Mouse (Mus musculus) heart, embryonic 16.5 days (tissue): Measurements from ENCODE around the gene Diras2. TPM values are rescaled to one million over a fixed set of nuclear protein-coding genes. Genes with fewer than 3 reads are reported as not detected.

Experiments
- ATAC-seq: fragments of 200-750 bp; cut with Nextera tagmentation; replicated peaks from 2 replicates; pipeline ENCODE4 v1.8.0; 2017; ENCODE audit warnings: moderate number of reproducible peaks; ENCODE audit not compliant: insufficient read depth, low FRiP score; ENCODE audit errors: extremely low read depth
- H3K27ac ChIP-seq: fragments of 300-500 bp; sonication (generic); 2 replicates; pipeline ENCODE4 v1.5.1; 2014; ENCODE audit warnings: mild to moderate bottlenecking, low read length, control low read depth, moderate library complexity
- H3K27me3 ChIP-seq: fragments of 300-500 bp; sonication (generic); 2 replicates; pipeline ENCODE4 v1.6.1; 2014; ENCODE audit warnings: low read length, mixed read lengths; ENCODE audit not compliant: control insufficient read depth, insufficient read depth
- H3K36me3 ChIP-seq: fragments of 300-500 bp; sonication (generic); 2 replicates; pipeline ENCODE4 v1.6.1; 2014; ENCODE audit not compliant: control insufficient read depth, insufficient read depth
- H3K4me1 ChIP-seq: fragments of 300-500 bp; sonication (generic); 2 replicates; pipeline ENCODE4 v1.6.1; 2014; ENCODE audit warnings: low read length, mixed read lengths; ENCODE audit not compliant: control insufficient read depth, insufficient read depth
- H3K4me2 ChIP-seq: fragments of 300-500 bp; sonication (generic); 2 replicates; pipeline ENCODE4 v1.6.1; 2014; ENCODE audit warnings: low read depth, mild to moderate bottlenecking, control low read depth, low read length
- H3K4me3 ChIP-seq: fragments of 300-500 bp; sonication (generic); 2 replicates; pipeline ENCODE4 v1.5.1; 2014; ENCODE audit warnings: mild to moderate bottlenecking, control low read depth, low read length
- H3K9ac ChIP-seq: fragments of 300-500 bp; sonication (generic); 2 replicates; pipeline ENCODE4 v1.6.1; 2014; ENCODE audit warnings: low read length, control low read depth
- H3K9me3 ChIP-seq: fragments of 300-500 bp; sonication (generic); replicated peaks from 2 replicates; pipeline ENCODE4 v1.6.1; 2016; ENCODE audit warnings: low read length; ENCODE audit not compliant: control insufficient read depth
- WGBS: fragments of 180-500 bp; shearing (Covaris S2); extraction: QIAGEN DNeasy Blood & Tissue Kit; methylation state at CpG from one replicate; pipeline ENCODE4 v1.1.7; 2014; 5-methylcytosine and 5-hydroxymethylcytosine counted together
- polyA plus RNA-seq: library from polyadenylated mRNA; unstranded; fragments of >200 nt; fragmentation: Nextera tagmentation; extraction: Ambion mirVana; gene quantifications from 2 replicates; pipeline ENCODE4 v1.2.1, GENCODE M21; 2015

Diras2 gene
- polyA plus RNA-seq, 1 experiment from 2014 or later, result 1.2 TPM

GRCm38 (mm10) chr13:52561367-52562165 lies 30.5 kb upstream of the Diras2 start:
- Histone ChIP-seq H3K9ac (no peak overlapping the region), H3K27me3 (no peaks in the 10 kb centered on the region), H3K36me3 (no peaks in the 10 kb centered on the region), H3K4me1 (no peaks in the 10 kb centered on the region; the same call in 1 of the 2 replicates), H3K4me3 (no peak overlapping the region), H3K27ac (no peak overlapping the region), H3K4me2 (no peak overlapping the region), H3K9me3 (no peaks in the 10 kb centered on the region)
- WGBS, result 91% methylated on average over 8 of the region's 8 CpGs
- ATAC-seq, result no peak

DNA sequence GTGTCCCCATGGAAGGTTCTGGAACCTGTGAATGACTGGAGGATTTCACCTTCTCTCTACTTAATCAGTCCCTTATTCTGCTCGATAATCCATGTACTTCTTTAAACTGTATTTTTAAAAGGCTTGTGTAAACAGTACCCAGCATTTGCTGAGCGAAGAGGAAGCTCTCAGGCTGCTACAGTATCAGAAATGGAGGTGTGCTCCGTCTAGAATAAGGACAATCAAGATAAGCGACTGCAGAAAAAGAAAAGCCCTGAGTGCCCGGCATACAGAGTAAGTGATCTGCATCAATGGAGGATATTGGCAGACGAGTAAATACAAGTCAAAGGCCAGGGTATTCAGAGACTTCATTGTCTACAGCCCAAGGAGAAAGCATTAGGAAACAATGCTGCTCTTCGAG lies 26.3 kb upstream of the Diras2 start:
- WGBS, result 60% methylated on average over 7 of the region's 7 CpGs
- Histone ChIP-seq H3K27ac (no peak overlapping the region), H3K4me3 (no peak overlapping the region)

DNA sequence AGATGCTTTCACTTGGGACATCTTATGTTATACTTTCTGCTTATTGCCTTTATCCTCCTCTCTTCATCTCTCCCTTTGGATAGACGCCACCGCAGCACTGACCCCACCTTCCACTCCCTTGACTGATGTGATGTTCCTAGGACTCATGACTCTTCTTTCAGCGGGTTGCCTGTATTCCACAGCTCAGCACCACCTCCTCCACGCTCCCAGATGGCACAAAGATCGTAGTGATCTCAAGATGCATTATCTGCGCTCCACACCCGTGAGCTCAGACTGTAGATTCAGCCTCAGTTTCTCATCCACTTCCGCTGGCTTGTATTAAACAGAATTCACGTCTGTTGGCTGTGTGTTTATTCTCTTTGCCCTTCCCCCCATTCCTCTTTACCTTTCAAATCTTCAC lies 23.6 kb upstream of the Diras2 start:
- 78% methylated on average over 9 of the region's 9 CpGs for WGBS

More for the DNA sequence above, 26.3 kb upstream of the Diras2 start:
- Histone ChIP-seq H3K36me3 (no peaks in the 10 kb centered on the region), H3K9me3 (no peaks in the 10 kb centered on the region), H3K4me1 (no peaks in the 10 kb centered on the region), H3K27me3 (no peaks in the 10 kb centered on the region), H3K9ac (no peak overlapping the region), H3K4me2 (no peak overlapping the region)
- no peak for ATAC-seq

GRCm38 (mm10) chr13:52552822-52553477 lies 21.9 kb upstream of the Diras2 start:
- WGBS, result 60% methylated on average over 9 of the region's 9 CpGs
- no peaks in the 10 kb centered on the region for H3K4me1 ChIP-seq
- H3K9ac ChIP-seq, result no peak overlapping the region
- H3K4me2 ChIP-seq, result no peak overlapping the region
- H3K9me3 ChIP-seq, result no peaks in the 10 kb centered on the region
- no peak overlapping the region for H3K27ac ChIP-seq
- no peaks in the 10 kb centered on the region for H3K36me3 ChIP-seq
- no peak overlapping the region for H3K4me3 ChIP-seq
- no peaks in the 10 kb centered on the region for H3K27me3 ChIP-seq
- ATAC-seq, result no peak

More for the DNA sequence above, 23.6 kb upstream of the Diras2 start:
- no peaks in the 10 kb centered on the region for H3K27me3 ChIP-seq
- ATAC-seq, result no peak
- no peaks in the 10 kb centered on the region for H3K36me3 ChIP-seq
- H3K4me3 ChIP-seq, result no peak overlapping the region
- H3K9ac ChIP-seq, result no peak overlapping the region
- H3K4me1 ChIP-seq, result no peaks in the 10 kb centered on the region
- no peak overlapping the region for H3K27ac ChIP-seq
- H3K4me2 ChIP-seq, result no peak overlapping the region
- no peaks in the 10 kb centered on the region for H3K9me3 ChIP-seq

- no peak overlapping the region for H3K27ac ChIP-seq
- no peak overlapping the region for H3K9ac ChIP-seq
- no peak overlapping the region for H3K4me2 ChIP-seq
- 67% methylated on average over 9 of the region's 9 CpGs for WGBS
- no peaks in the 10 kb centered on the region for H3K4me1 ChIP-seq
- H3K4me3 ChIP-seq, result no peak overlapping the region
- no peak for ATAC-seq
- no peaks in the 10 kb centered on the region for H3K36me3 ChIP-seq
- H3K9me3 ChIP-seq, result no peaks in the 10 kb centered on the region
- no peaks in the 10 kb centered on the region for H3K27me3 ChIP-seq
Observed at GRCm38 (mm10) chr13:52551275-52551674, 20.2 kb upstream of the Diras2 start.

- no peak overlapping the region for H3K4me3 ChIP-seq
- no peaks in the 10 kb centered on the region for H3K9me3 ChIP-seq
- no peak overlapping the region for H3K27ac ChIP-seq
- no peaks in the 10 kb centered on the region for H3K36me3 ChIP-seq
- H3K9ac ChIP-seq, result no peak overlapping the region
- no peaks in the 10 kb centered on the region for H3K27me3 ChIP-seq
- WGBS, result 65% methylated on average over 5 of the region's 5 CpGs
- ATAC-seq, result no peak
- H3K4me2 ChIP-seq, result no peak overlapping the region
- H3K4me1 ChIP-seq, result no peaks in the 10 kb centered on the region
Observed at GRCm38 (mm10) chr13:52550690-52551193, 19.7 kb upstream of the Diras2 start.

DNA sequence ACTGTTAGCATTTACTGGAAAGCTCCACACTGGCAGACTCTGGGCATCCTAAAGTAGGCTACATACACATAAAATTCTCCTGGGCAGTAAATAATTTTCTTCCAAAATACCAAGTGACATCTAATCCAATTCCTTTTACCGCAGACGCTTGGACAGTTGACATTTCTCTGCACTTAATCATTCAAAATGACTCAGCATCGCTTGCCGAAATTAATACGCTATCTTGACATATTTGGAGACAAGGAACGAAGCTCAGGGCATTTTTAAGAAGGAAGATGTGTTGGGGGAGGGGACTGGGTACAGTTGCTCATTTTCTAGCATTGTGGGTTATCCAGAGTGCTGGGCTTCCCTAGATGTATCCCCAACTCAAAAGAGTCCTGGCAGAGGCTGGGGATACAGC lies 15.2 kb upstream of the Diras2 start:
- Histone ChIP-seq H3K9ac (no peak overlapping the region), H3K4me2 (no peak overlapping the region), H3K27me3 (no peaks in the 10 kb centered on the region), H3K27ac (no peak overlapping the region), H3K36me3 (no peaks in the 10 kb centered on the region), H3K9me3 (no peaks in the 10 kb centered on the region), H3K4me3 (no peak overlapping the region), H3K4me1 (no peaks in the 10 kb centered on the region)
- no peak for ATAC-seq
- 71% methylated on average over 6 of the region's 6 CpGs for WGBS

GRCm38 (mm10) chr13:52542636-52543035 lies 11.6 kb upstream of the Diras2 start:
- ATAC-seq, result no peak
- no peak overlapping the region for H3K4me2 ChIP-seq
- WGBS, result 42% methylated on average over 4 of the region's 4 CpGs
- H3K4me3 ChIP-seq, result no peak overlapping the region
- H3K9me3 ChIP-seq, result no peaks in the 10 kb centered on the region
- H3K36me3 ChIP-seq, result no peaks in the 10 kb centered on the region
- H3K4me1 ChIP-seq, result no peaks in the 10 kb centered on the region
- H3K27me3 ChIP-seq, result no peaks in the 10 kb centered on the region
- no peak overlapping the region for H3K9ac ChIP-seq
- H3K27ac ChIP-seq, result no peak overlapping the region

GRCm38 (mm10) chr13:52542036-52542526 lies 11.0 kb upstream of the Diras2 start:
- H3K4me3 ChIP-seq, result no peak overlapping the region
- whole genome bisulfite sequencing, result 69% methylated on average over 8 of the region's 8 CpGs
- ATAC-seq, result no peak
- H3K9ac ChIP-seq, result no peak overlapping the region
- H3K27me3 ChIP-seq, result no peaks in the 10 kb centered on the region
- no peaks in the 10 kb centered on the region for H3K4me1 ChIP-seq
- H3K9me3 ChIP-seq, result no peaks in the 10 kb centered on the region
- H3K36me3 ChIP-seq, result no peaks in the 10 kb centered on the region
- no peak overlapping the region for H3K4me2 ChIP-seq
- H3K27ac ChIP-seq, result no peak overlapping the region
